Mouse (Mus musculus) 3T3-L1 (cell line): ENCODE measurements around the gene Scgb2b12.
"Not testable (repeated sequence)": the region's sequence is repeated elsewhere in the genome, so short reads cannot be mapped to it uniquely, and the experiment has no call there.

ENCODE experiments used
- DNase-seq: peaks from one replicate; pipeline ENCODE4 v3.0.0-alpha.2; 2015; ENCODE audit warnings: low read depth, low spot score

Scgb2b12 gene

DNA sequence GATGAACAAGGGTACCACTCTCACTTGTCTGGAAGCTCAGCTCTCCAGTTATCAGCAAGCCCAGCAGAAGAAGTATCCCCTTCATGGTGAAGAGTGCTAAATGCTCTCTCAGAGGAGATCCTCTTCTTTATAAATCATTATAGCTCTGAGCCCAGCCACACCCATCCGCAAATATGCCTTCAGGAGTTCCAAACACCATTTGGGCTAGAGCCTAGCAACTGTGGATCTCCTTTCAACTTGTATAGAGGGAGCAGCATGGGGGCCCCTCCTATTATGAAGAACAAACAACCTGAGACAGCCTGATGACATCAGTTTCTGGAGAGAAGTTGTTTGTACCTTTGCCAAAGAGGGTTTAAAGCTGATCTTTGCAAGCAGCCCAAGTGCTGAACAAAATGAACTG lies at the start of gene Scgb2b12:
TSS of gene Scgb2b12 (minus strand) at position 101 of the 400 bp plus-strand sequence.
- not testable (repeated sequence) for DNase-seq

DNA sequence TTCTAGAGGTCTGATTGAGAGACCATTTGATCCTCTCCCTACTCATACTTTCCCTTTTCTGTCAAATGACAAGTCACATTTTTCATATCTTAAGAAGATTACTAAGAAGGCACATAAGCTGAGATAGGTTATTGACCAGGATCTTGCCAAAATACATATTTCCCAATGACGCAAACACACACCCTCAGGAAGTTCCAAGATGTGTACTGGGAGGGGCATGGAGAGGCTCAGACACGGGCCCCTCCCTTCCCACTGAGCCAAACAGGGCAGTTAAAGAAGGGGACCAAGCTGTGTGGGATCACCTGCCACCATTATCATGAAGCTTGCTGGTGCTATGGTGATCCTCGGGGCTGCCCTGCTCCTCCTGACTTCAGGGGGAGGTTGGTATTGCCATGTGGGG lies 6.8 kb upstream of the Scgb2b12 start, which contains the start of gene Scgb1b12:
TSS of gene Scgb1b12 (plus strand) at position 301 of the 400 bp plus-strand sequence.
- not testable (repeated sequence) for DNase-seq
